Mouse (Mus musculus): Measurements from ENCODE around the gene Gpatch2.

Gene Gpatch2

GRCm38 (mm10) chr1:187303221-187303620, 87.9 kb downstream of the Gpatch2 start:
- DNase-seq (ENCODE audit: low read depth, low spot score) = no peak

GRCm38 (mm10) chr1:187307335-187307734, 92.0 kb downstream of the Gpatch2 start:
- DNase-seq (ENCODE audit: low read depth, low spot score) = no peak

- DNase-seq (ENCODE audit: low read depth, low spot score) = no peak
Measured at GRCm38 (mm10) chr1:187308523-187308922, 93.2 kb downstream of the Gpatch2 start.

GRCm38 (mm10) chr1:187311122-187311521, 95.8 kb downstream of the Gpatch2 start:
- no peak for DNase-seq (ENCODE audit: low read depth, low spot score)

- no peak for DNase-seq (ENCODE audit: low read depth, low spot score)
Measured at GRCm38 (mm10) chr1:187313323-187313722, 98.0 kb downstream of the Gpatch2 start.

GRCm38 (mm10) chr1:187313763-187314162, 98.5 kb downstream of the Gpatch2 start:
- no peak for DNase-seq (ENCODE audit: low read depth, low spot score)

- no peak for DNase-seq (ENCODE audit: low read depth, low spot score)
Measured at GRCm38 (mm10) chr1:187314516-187314915, 99.2 kb downstream of the Gpatch2 start.

- no peak for DNase-seq (ENCODE audit: low read depth, low spot score)
Measured at GRCm38 (mm10) chr1:187315821-187316220, 100.5 kb downstream of the Gpatch2 start.

- no peak for DNase-seq (ENCODE audit: low read depth, low spot score)
Measured at GRCm38 (mm10) chr1:187316555-187316954, 101.2 kb downstream of the Gpatch2 start.

- no peak for DNase-seq (ENCODE audit: low read depth, low spot score)
Measured at GRCm38 (mm10) chr1:187321814-187322213, 106.5 kb downstream of the Gpatch2 start.

- DNase-seq (ENCODE audit: low read depth, low spot score) = no peak
Measured at GRCm38 (mm10) chr1:187322505-187323208, 107.3 kb downstream of the Gpatch2 start.

GRCm38 (mm10) chr1:187323209-187323589, 107.9 kb downstream of the Gpatch2 start:
- no peak for DNase-seq (ENCODE audit: low read depth, low spot score)

GRCm38 (mm10) chr1:187342551-187342950, 127.2 kb downstream of the Gpatch2 start:
- no peak for DNase-seq (ENCODE audit: low read depth, low spot score)

GRCm38 (mm10) chr1:187345156-187345555, 129.8 kb downstream of the Gpatch2 start:
- DNase-seq (ENCODE audit: low read depth, low spot score) = no peak

- no peak for DNase-seq (ENCODE audit: low read depth, low spot score)
Measured at GRCm38 (mm10) chr1:187346923-187347322, 131.6 kb downstream of the Gpatch2 start.

- DNase-seq (ENCODE audit: low read depth, low spot score) = no peak
Measured at GRCm38 (mm10) chr1:187347606-187348005, 132.3 kb downstream of the Gpatch2 start.

- DNase-seq (ENCODE audit: low read depth, low spot score) = no peak
Measured at GRCm38 (mm10) chr1:187348053-187348820, 132.9 kb downstream of the Gpatch2 start.

- no peak for DNase-seq (ENCODE audit: low read depth, low spot score)
Measured at GRCm38 (mm10) chr1:187348859-187349258, 133.6 kb downstream of the Gpatch2 start.

GRCm38 (mm10) chr1:187356169-187356568, 140.9 kb downstream of the Gpatch2 start:
- DNase-seq (ENCODE audit: low read depth, low spot score) = no peak

GRCm38 (mm10) chr1:187356904-187357303, 141.6 kb downstream of the Gpatch2 start:
- DNase-seq (ENCODE audit: low read depth, low spot score) = no peak

- DNase-seq (ENCODE audit: low read depth, low spot score) = no peak
Measured at GRCm38 (mm10) chr1:187360240-187360639, 144.9 kb downstream of the Gpatch2 start.

GRCm38 (mm10) chr1:187362536-187362935, 147.2 kb downstream of the Gpatch2 start:
- no peak for DNase-seq (ENCODE audit: low read depth, low spot score)

GRCm38 (mm10) chr1:187365424-187365823, 150.1 kb downstream of the Gpatch2 start:
- no peak for DNase-seq (ENCODE audit: low read depth, low spot score)

Data from c-Kit-negative CD71-positive TER-119-positive erythroid progenitor cells, embryonic 14.5 days (primary cell).